Mouse (Mus musculus) lung, postnatal 14 days (tissue): ENCODE measurements at regions not wholly inside any gene's neighbourhood (a gene's known extent, or its start where the extent isn't known, plus 50 kb on each side); places are given as distances from the start of the nearest gene placed in this dataset.

Experiments used
- DNase-seq: peaks from one replicate; pipeline ENCODE4 v3.0.0; 2021

GRCm38 (mm10) chr6:22443170-22443569 is 87.1 kb upstream of the Fam3c start:
- DNase-seq = no peak

GRCm38 (mm10) chr6:22442591-22442990 is 86.5 kb upstream of the Fam3c start:
- DNase-seq = no peak

- no peak for DNase-seq
These were observed 83.8 kb upstream of the Fam3c start for GRCm38 (mm10) chr6:22439871-22440270.

- DNase-seq = no peak
These were observed 73.0 kb upstream of the Fam3c start for GRCm38 (mm10) chr6:22429026-22429425.

GRCm38 (mm10) chr6:22424161-22424807 is 68.2 kb upstream of the Fam3c start:
- DNase-seq = no peak

- DNase-seq = no peak
These were observed 67.3 kb upstream of the Fam3c start for GRCm38 (mm10) chr6:22423070-22423980.

GRCm38 (mm10) chr6:22421551-22421950 is 65.5 kb upstream of the Fam3c start:
- no peak for DNase-seq

- no peak for DNase-seq
These were observed 62.2 kb upstream of the Fam3c start for GRCm38 (mm10) chr6:22418279-22418678.

- DNase-seq = no peak
These were observed 61.1 kb upstream of the Fam3c start for GRCm38 (mm10) chr6:22417189-22417588.

- DNase-seq = no peak
These were observed 55.8 kb upstream of the Fam3c start for GRCm38 (mm10) chr6:22411796-22412195.

- no peak for DNase-seq
These were observed 53.0 kb upstream of the Fam3c start for GRCm38 (mm10) chr6:22408808-22409589.
